Mouse (Mus musculus) right cerebral cortex, adult 2 months (tissue): ENCODE measurements at regions not wholly inside any gene's neighbourhood (a gene's known extent, or its start where the extent isn't known, plus 50 kb on each side); places are given as distances from the start of the nearest gene placed in this dataset.
A peak's percentile ranks its signal among the peaks of the same experiment; 100 is the strongest.

Experiments used
- DNase-seq, 2 experiments: peaks; one replicate each; pipeline ENCODE4 v3.0.0; 2021 to 2022; ENCODE audit warnings: low spot score in 2 of 2

DNA sequence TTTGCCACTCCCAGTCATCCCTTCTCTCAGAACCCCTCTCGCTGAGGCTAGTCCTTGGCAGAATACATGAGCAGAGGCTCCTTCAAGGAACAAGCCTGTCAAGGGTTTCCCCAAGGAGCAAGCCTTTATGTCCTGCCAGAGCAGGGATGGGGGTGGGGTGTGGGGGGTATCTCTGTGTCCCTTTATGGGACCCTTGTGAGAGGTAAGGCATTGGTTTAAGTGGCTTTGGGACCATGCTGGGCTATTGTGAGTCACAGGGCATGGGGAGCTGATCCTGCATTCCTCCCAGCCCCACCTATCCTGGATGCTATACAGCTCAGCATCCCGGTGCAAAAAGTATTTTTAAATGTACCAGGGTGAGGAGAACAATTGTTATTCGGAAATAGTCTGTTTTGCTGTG is 641.1 kb upstream of the Fam19a5 start:
- DNase-seq = no peak

DNA sequence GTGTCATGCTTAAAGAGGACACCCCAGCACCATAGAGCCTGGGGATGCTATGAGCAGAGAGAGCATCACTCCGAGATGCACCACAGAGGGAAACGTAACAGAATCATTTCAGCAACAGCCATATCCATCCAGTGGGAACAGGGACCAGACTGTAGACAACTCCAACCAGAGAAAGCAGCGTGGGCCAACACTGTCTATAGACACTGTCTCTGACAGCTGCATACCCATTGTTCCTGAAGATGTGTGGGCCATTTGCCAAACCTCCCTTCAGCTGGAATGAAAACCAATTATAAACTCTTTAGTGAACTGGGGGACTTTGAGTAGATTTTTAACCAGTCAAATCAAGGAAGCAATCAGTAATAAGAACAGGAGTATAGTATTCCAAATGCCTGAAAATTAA is 630.8 kb upstream of the Fam19a5 start:
- no peak for DNase-seq

DNA sequence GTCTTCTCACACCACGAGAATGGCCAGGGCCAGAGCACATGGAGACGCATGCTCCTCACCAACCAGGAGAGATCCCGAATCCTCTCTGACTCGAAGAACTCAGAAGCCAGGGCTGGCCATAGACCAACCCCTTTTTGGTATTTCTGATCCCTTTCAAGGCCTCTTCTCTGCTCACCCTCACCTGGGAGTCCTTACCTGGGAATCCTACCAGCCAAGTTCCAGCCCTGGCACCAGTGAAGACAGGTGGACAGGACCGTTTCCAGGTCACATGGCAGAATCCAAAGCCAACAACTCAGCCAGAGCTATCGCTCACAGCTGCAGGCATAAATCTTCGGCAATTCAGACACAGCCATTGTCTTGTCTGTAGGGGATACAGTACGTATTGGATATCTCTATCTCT is 626.2 kb upstream of the Fam19a5 start:
- DNase-seq = no peak

DNA sequence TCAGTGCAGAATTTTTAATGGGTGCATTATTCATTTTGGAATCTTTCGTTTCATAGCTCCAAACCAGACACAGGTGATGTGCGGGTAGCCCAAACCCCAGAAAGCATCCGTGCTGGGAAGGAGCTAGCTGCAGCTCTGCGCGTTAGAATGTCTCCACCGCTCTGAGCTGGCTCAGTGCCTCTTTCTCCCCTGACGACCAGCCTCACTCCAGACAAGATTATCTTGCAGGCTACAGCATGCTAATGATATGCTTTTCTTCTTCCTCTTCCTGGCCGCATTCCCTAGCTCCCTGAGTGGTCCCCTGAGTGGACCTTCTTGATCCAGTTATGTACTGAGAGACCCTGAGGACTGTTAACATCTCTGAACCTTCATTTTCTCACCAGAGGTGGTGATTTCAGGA is 624.4 kb upstream of the Fam19a5 start:
- no peak for DNase-seq

DNA sequence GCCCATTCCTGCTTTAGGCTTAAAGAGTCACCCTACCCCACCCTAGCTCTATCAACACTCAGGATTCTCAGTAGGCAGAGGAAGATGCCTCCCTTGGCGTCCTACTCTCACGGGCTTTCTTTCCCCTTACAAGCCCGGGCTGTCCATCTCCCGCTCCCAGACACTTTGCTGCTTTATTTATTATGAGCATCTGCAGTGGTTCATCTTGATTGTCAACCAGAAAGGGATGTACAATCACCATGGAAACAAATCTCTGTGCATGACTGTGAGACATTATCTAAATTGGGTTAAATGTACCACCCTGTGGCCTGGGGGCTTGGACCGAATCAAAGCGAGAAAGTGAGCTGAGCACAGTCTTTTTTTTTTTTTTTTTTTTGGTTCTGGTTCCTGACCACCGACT is 623.9 kb upstream of the Fam19a5 start:
- no peak for DNase-seq

DNA sequence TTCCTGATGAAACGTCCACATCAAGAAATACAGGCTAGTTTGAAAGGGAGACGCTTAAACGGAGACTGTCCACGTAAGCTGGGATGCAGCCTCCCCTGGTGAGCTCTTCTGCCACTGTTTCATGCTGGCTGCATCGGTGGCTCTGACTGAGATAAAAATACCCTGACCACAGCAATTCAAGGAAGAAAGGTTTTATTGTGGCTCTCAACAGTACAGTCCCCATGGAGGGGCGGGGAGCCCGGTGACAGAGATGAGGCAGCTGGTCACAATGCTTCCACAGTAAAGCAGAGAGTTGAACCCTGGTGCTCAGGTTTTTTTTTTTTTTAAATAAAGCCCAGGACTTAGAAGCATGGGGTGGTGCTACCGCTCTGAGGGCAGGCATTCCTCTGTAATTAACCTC is 622.7 kb upstream of the Fam19a5 start:
- DNase-seq = no peak

DNA sequence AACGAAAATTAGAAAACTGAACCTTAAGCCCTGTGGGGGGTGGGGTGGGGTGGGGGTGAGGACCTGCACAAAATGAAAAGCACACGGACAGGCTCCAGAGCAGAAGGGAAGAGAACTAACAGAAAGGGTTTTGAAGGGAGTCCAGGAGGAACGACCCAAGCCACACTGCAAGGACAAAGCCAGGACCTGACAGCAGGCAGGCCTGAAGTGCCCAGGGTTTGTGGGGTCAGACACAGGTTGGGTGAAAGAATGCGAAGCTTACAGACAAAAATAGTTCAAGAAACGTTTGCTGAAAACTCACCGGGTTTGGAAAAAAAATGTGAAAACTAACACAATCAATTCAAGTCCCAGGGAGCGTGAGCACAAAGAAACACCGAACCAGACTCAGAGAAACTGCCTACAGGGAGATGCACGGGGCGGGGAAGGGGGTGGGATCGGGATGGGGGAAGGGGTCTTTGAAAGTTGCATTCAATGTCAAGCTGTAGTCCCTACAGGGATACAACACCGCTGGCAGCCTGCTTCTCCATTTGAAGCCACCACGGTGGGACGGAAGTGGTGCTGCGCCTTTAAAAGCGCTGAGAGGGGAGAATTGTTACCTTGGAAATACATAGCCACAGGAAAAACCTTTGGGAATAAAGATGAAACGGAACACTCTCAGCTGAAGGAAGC is 618.9 kb upstream of the Fam19a5 start:
- DNase-seq = no peak

DNA sequence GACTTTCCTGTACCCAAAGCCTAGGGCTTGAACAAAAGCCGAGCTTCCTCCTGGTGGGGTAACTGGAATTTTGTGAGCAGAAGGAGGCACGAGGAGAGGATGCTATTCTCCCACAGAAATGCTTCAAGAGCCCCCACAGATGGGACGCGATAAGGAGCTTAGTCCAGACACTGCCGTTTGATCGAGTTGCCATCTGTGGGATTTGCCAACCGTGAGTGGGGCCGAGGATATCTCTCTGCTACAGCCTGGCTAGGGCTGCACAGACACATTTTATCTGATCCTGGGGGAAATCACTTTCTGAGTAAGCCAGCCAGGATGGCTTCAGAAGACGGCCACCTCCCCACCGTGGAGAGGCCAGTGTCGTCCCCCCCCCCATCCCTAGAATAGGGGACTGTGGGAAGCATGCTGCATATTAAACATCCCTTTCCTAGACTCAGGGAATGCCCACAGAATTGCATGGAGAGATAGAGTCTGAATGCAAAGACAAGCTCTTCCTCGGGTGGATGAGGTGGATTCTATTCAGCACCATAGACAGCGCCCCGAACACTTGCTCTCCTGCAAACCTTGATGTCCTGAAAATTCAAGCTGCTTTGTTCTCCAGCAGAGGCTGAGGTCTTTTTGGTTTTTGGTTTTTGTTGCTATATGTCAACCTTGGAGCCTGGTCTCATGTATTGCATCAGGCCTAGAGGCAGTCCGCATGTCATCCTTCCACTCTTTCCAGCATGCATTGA is 611.6 kb upstream of the Fam19a5 start:
- no peak for DNase-seq

DNA sequence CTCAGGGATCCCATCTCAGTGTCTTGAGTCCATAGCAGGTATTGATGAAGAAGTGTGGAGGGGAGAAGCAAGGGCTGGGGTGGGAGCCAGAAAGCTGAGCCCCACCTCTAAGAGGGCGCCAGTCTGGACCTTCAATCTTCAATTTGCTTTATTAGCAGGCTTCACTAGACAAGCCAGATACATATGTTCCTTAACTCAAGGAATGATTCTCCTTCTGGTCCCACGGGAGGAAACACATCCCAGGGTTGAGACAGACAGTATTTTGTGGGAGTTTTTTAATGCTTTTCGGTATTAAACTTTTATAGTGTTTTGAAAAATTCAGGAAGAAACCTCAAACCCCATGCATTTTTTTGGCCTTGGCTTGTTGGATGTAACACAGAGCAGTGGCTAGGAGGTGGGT is 606.7 kb upstream of the Fam19a5 start:
- DNase-seq = no peak

DNA sequence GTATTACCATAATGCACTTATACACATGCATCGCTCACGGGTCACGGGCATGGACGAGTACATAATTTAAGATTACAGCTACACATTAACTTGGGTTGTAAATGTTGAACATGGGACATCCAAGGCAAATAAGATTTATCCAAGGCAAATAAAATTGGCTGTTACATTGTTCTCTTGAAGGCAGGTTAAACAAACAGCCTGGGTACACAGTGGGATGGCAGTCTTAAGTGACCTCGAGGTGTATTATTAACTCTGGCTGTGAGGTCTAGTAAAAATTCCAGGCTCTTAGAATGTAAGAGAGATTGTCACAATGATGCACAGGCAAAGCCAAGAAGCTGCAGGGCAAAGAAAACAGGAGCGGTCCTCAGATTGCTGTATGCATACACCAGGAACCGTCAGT is 599.6 kb upstream of the Fam19a5 start:
- DNase-seq = no peak

DNA sequence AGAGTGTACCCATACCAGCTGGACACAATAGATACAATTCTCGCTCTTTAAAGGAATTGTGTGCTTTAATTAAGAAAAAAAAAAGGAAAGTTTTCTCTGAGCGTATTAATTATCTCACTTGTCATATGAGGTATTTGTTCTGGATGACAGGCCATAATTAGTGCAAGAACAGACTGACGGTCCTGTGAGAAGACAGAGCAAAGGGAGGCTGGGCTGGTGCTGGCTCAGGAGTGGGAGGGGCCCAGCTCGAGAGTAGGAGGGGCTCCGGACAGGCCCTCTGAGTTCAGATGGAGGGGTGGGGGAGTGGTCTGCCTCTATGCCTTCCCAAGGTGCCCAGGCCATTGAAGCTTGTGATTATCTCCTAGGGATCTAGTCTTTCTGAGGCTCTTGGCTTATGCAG is 591.5 kb upstream of the Fam19a5 start:
- no peak for DNase-seq

DNA sequence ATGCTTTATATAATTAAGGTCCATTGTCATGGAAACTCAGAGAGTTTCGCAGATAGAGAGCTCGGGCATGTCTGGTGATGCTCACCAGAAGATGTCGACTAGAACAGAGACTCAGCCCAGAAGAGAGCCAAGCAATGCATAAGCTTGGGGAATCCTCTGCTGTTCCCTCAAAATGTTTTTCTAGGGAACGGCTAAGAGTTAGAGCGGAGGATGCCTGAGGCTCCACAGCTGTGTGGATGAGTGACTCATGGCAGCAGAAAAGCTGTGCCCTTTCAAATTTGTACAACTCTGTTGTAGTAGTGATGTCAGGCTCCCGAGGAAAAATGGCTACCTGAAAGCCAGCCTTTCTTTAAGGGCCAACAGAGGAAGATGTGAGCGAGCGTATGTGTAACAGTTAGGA is 586.2 kb upstream of the Fam19a5 start:
- no peak for DNase-seq

DNA sequence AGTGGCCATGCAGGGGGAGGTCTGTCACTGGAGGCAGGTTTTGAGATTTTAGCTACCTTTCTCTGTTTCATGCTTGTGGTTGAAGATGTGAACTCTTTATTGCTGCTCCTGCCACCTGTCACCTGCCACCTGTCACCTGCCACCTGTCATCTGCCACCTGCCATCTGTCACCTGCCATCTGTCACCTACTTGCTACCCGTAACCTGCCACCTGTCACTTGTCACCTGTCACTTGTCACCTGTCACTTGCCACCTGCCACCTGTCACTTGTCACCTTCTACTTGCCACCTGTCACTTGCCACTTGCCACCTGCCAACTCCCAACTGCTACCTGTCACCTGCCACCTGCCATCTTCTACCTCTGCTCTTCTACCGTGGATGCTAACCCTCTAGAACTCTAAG is 581.2 kb upstream of the Fam19a5 start:
- no peak for DNase-seq

DNA sequence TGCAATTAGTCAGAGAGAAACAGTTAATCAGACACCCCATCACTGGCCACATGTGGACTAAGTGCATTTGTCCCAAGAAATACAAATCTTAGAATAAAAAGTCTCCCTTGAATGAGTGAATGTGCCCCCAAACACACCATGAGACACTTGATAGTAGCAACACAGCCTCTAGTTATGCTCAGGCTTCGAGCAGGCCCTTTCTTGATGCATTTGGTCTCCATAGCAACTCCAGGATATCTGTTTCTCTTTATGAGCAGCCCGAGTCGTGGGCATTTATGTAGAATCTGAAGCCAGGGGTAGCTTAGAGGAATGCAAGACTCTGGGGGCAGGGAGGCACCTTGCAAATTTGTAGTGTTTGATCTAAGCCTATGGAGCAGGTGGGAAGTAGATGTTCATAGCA is 580.6 kb upstream of the Fam19a5 start:
- DNase-seq = peak; percentile 12 to 15

DNA sequence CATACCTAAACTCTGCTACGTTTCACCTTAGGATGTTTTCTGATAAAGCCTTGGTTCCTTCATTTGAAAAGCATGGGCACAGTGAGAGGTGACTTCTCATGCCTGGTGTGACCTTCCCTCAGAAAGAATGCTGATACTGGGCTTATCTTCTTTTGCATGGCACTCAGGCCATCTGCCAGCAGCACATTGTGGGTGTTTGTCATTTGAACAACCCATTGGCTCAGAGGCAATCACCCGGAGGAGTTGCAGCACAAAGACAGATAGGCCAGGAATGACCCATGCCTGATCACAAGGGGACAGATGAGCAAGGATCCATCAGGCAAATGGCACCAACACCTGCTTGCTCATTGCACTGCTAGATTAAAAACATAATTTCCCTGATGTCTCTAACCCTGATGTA is 572.7 kb upstream of the Fam19a5 start:
- no peak for DNase-seq

DNA sequence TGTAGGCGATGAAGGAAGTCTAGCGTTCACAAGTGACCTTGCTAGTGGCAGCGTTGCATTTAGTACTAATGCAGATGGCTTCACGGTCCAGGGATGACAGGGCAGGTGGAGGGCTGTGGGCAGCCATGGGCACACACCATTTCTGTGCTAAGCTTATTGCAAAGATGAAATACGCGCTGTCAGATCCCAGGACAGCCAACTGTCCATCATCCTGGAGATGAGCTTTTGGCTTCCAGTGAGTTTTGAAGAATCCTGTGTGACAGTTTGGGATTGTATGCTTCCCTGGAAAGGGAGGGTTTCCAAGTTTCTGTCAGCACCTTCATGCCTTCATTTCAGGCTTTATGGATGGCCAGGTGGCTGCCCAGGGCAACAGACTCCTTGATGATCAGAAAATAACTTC is 547.9 kb upstream of the Fam19a5 start:
- no peak for DNase-seq

DNA sequence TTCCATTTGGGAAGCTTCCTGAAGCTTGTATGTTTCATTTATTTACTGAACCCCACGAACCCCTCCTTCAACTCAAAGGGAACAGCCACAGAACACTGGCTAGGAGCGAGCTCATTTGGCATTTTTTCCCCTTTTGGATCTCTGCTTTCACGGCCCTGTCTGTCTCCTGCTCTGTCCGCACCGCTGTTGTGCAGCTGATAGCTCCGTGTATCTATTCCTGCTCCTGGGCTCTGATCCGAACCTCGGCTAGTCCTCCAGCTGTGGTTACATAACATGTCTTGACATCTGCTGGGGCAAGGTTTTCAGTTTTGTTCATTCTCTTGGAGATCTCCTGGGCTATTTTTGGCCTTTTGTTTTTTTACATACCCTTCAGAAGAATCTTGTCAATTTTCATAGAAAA is 525.1 kb upstream of the Fam19a5 start:
- DNase-seq = peak in 1 of 2 experiments; percentile 4

DNA sequence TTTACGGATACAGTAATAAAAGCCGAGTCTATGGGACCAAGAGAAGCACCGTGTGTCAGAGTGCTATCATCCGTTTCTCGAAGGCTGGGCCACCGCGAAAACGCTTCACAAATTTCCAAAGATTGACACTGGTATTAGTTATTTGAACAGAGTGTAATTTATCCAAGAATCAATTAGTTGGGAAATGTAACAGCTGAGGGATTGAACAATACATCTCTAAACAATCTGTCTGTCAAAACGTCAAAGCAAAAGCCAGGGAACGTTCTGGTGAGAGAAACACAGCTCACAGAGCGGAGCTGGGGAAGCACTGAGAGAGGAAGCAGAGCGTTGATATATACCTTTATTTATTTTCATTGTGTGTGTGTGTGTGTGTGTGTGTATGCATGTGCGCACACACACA is 498.1 kb upstream of the Fam19a5 start:
- DNase-seq = no peak

DNA sequence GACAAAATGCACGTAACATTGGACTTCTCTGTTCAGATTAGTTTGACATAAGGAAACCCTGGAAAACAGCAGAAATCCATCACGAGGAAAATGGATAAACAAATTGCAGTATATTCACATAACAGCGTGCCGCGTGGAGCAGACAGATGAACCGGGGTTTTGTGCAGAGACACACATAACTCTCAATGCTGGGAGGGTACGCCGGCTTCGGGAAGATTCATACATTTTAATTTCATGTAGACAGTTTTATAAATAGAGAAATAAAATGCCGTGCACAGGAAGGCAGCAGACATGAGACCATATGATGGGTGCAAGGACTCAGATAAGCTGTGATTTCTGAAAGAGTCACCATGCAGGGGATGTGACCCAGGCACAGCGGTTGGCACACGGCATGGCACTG is 489.9 kb upstream of the Fam19a5 start:
- DNase-seq = no peak

DNA sequence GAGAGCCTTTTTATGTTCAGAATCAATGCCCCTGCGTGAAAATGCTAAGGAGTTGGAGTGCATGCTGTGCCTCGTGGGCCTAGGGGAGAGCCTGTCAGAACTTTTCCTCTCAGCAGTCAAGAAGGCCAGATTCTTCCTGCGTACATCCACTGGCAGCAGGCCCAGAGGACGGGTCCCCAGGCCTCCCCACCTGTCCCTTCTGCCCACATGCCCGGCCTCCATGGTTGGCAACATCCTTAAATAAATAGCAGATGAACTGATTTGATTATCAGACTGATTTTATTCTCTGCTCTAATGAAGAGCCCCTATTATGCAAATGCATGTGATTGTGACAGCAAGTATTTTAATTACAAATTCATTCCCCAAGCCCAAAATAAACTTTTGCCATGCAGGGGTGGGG is 479.2 kb upstream of the Fam19a5 start:
- DNase-seq = no peak

DNA sequence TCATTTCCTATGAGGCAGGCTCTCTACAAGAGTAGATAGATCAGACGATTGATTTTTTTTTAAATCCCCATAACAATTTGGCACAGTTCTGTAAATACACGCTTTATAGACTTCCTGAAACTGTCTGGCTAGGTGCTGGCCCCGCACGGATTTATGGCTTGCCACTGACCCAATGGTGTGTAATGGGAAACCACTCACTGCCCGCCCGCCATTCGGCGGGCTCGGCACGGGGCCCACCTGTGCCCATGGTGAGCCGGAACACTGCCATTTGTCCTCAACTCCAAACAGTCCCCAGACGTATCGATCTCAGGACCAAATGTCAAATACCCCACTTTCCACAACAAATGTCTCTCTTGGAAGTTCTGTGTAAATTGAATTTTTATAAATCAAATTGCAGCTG is 475.8 kb upstream of the Fam19a5 start:
- no peak for DNase-seq

DNA sequence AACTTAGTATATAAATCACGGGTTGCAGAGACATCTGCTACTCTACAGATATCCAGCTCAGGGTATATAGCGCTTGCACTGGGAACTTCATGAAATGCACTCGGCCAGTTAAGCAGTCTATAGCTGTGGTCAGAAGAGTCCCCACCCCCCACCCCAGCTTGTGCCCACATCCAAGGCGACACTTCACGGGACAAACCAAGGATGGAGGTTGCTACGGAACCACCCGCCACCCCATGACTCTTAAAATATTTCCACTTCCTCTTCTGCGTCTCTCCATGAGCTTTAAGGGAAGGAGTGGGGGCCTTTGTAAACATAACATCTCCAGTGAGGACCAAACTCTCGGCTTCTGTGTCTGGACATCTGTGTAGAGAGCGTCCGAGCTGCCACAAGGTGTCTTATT is 469.5 kb upstream of the Fam19a5 start:
- no peak for DNase-seq

DNA sequence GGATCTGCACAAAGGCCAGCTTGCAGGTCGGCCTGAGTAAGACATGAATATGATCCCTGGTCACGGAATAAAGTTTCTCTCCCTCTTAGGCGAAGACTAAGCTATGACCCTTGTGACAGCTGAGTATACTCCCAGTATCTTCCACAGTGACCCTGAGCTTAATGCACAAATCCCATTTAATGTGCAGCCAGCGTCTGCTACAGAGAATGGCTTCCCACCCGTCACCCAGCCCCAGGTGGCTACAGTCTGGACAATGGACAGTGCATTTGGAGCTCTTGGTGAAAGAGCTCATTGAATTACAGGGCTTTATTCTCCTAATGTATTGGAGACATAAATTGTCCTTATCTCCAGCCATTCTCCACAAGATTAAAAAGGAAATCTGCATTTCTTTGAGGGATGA is 454.3 kb upstream of the Fam19a5 start:
- DNase-seq = no peak
